Mouse (Mus musculus) neural tube, embryonic 12.5 days (tissue): ENCODE measurements around the gene Exoc3l2. TPM values are rescaled to one million over a fixed set of nuclear protein-coding genes. Genes with fewer than 3 reads are reported as not detected.

Experiments used
- ATAC-seq: fragments of 200-750 bp; cut with Nextera tagmentation; 2 replicates; pipeline ENCODE4 v1.8.0; 2017; ENCODE audit warnings: low read depth, mild to moderate bottlenecking, moderate TSS enrichment, moderate library complexity; ENCODE audit not compliant: low FRiP score
- H3K27ac ChIP-seq: fragments of 300-500 bp; sonication (generic); 2 replicates; pipeline ENCODE4 v1.5.1; 2016
- H3K27me3 ChIP-seq: fragments of 300-500 bp; sonication (generic); replicated peaks from 2 replicates; pipeline ENCODE4 v1.6.1; 2016; ENCODE audit warnings: mild to moderate bottlenecking
- H3K36me3 ChIP-seq: fragments of 300-500 bp; sonication (generic); 2 replicates; pipeline ENCODE4 v1.6.1; 2016; ENCODE audit warnings: mild to moderate bottlenecking
- H3K4me1 ChIP-seq: fragments of 300-500 bp; sonication (generic); 2 replicates; pipeline ENCODE4 v1.6.1; 2016
- H3K4me2 ChIP-seq: fragments of 300-500 bp; sonication (generic); replicated peaks from 2 replicates; pipeline ENCODE4 v1.6.1; 2016; ENCODE audit warnings: mild to moderate bottlenecking
- H3K4me3 ChIP-seq: fragments of 300-500 bp; sonication (generic); 2 replicates; pipeline ENCODE4 v1.5.1; 2016
- H3K9ac ChIP-seq: fragments of 300-500 bp; sonication (generic); 2 replicates; pipeline ENCODE4 v1.6.1; 2016; ENCODE audit warnings: mild to moderate bottlenecking
- H3K9me3 ChIP-seq: fragments of 300-500 bp; sonication (generic); 2 replicates; pipeline ENCODE4 v1.6.1; 2016; ENCODE audit warnings: mild to moderate bottlenecking
- WGBS: fragments of 180-500 bp; shearing (Covaris S2); methylation state at CpG from one replicate; pipeline ENCODE4 v1.1.7; 2016; 5-methylcytosine and 5-hydroxymethylcytosine counted together
- polyA plus RNA-seq: library from polyadenylated mRNA; unstranded; fragments of >200 nt; fragmentation: Nextera tagmentation; extraction: Ambion mirVana; gene quantifications from 2 replicates; pipeline ENCODE4 v1.2.1, GENCODE M21; 2016

The Exoc3l2 gene
- polyA plus RNA-seq, 1 experiment from 2014 or later = 1.6 TPM

DNA sequence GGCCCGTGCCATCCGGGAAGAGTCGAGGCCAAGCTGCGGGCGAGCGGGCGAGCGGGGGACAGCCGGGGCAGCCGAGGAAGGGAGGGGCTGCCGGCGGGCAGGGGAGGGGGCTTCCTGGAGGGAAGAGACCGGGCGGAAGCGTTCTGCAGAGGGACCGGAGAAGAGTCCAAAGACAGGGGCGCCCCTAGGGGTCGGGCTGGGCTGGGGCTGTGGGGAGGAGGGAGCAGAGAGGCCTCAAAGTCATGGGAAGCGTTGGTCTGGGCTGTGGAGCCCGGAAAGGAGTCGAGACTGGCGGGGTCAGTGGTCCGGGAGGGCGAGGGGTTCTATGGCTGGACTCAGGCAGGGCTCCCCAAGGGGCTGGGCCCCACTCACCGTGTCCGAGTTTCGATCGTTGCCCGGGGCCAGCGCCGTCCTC lies 5.1 kb upstream of the Exoc3l2 start:
- ATAC-seq = peak; percentile 82
- H3K9me3 ChIP-seq = no peaks in the 10 kb centered on the region
- peak overlapping the region; percentile 96 for H3K4me2 ChIP-seq
- peak overlapping the region; percentile 92 for H3K9ac ChIP-seq
- peaks cover 6% of the 10 kb centered on the region; the same call in 1 of the 2 replicates for H3K36me3 ChIP-seq
- peaks cover 26% of the 10 kb centered on the region for H3K4me1 ChIP-seq
- peak overlapping the region; percentile 74 for H3K27ac ChIP-seq
- H3K27me3 ChIP-seq = 0 out of 2 replicates have a peak, but pooled peaks cover 6% of the 10 kb centered on the region
- peak overlapping the region; percentile 96 for H3K4me3 ChIP-seq
- WGBS = under 1% methylated on average over 31 of the region's 31 CpGs

DNA sequence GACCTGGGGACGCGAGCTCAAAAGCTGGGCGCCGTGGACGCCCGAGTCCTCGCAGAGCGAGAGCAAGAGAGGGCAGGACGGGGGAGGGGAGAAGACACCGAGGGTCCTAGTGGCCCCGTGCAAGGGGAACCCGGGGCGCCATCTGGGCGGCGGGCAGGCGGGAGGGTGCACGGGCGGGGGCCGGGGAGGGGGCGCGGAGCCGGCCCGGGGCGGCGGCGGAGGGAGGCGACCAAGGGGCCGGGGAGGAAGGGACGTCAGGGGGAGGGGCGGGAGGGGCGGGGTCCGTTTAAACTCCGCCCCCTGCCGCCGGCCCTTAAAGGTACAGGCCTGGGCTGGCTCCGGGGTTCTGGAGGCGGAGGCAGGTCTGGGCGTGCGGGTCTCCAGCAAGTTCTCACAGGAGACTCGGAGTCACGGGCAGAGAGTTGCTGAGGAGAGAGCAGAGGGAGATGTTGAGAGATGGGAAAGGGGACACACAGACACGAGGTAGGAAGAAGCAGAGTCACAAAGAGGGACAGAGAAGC lies 4.5 kb upstream of the Exoc3l2 start, which contains the start of gene Mark4:
TSS of gene Mark4 (minus strand) at position 231 of the 521 bp plus-strand sequence.
- Histone ChIP-seq H3K36me3 (peaks cover 6% of the 10 kb centered on the region; the same call in 1 of the 2 replicates), H3K4me2 (peak within 1 kb of the TSS; percentile 96), H3K27me3 (0 out of 2 replicates have a peak, but pooled peaks cover 6% of the 10 kb centered on the region), H3K27ac (peak within 1 kb of the TSS; percentile 74), H3K4me1 (peaks cover 26% of the 10 kb centered on the region), H3K9ac (peak within 1 kb of the TSS; percentile 92), H3K9me3 (no peaks in the 10 kb centered on the region), H3K4me3 (peak within 1 kb of the TSS; percentile 96)
- WGBS = 2% methylated on average over 23 of the region's 42 CpGs
- ATAC-seq = peak; percentile 86

DNA sequence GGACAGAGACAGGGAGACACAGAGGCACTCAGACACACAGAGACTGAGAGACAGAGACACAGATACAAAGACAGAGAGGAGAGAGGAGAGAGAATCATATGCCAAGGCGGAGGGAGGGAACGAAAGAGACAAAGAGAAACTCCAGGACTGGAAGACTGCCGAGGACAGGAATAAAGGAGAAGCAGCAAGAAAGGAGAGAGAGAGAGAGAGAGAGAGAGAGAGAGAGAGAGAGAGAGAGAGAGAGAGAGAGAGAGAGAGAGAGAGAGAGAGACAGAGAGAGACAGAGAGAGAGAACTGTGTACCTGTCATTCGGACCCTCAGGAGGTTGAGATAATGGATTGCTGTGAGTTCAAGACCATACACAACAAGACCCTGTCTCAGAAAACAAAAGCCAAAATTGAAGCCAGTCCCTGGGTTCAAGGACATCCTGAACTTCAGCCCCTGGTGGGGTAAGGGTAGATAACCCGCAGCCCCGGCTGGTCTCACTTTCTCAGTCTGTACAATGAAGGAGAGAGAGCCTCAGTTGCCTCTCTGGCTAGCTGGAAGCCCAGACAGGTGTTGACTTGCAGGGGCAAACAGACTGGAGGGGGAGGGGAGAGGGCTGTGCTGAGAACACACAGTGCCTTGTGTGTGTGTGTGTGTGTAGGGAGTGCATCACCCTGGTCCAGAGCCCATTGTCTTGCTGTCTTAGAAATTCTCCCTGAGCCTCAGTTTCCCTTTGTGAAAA lies 3.8 kb upstream of the Exoc3l2 start:
- 27% methylated on average over 6 of the region's 6 CpGs for WGBS
- H3K4me3 ChIP-seq = peak overlapping the region; percentile 96
- H3K27me3 ChIP-seq = 0 out of 2 replicates have a peak, but pooled peaks cover 7% of the 10 kb centered on the region
- H3K36me3 ChIP-seq = peaks cover 6% of the 10 kb centered on the region; the same call in 1 of the 2 replicates
- H3K4me1 ChIP-seq = peaks cover 26% of the 10 kb centered on the region
- peak overlapping the region; percentile 74; the same call in 1 of the 2 replicates for H3K27ac ChIP-seq
- ATAC-seq = no peak
- H3K9me3 ChIP-seq = no peaks in the 10 kb centered on the region
- peak overlapping the region; percentile 96 for H3K4me2 ChIP-seq
- H3K9ac ChIP-seq = peak overlapping the region; percentile 92

GRCm38 (mm10) chr7:19460500-19460899 lies 2.6 kb upstream of the Exoc3l2 start:
- Histone ChIP-seq H3K4me3 (no peak overlapping the region), H3K9me3 (no peaks in the 10 kb centered on the region), H3K27me3 (peaks cover 13% of the 10 kb centered on the region; the same call in 1 of the 2 replicates), H3K27ac (no peak overlapping the region), H3K4me1 (peaks cover 26% of the 10 kb centered on the region), H3K36me3 (peaks cover 6% of the 10 kb centered on the region; the same call in 1 of the 2 replicates), H3K9ac (no peak overlapping the region), H3K4me2 (no peak overlapping the region)
- WGBS = 88% methylated on average over 1 of the region's 1 CpGs
- ATAC-seq = no peak

- Histone ChIP-seq H3K9me3 (no peaks in the 10 kb centered on the region), H3K27me3 (peaks cover 13% of the 10 kb centered on the region), H3K27ac (no peak overlapping the region), H3K4me2 (no peak overlapping the region), H3K36me3 (no peaks in the 10 kb centered on the region), H3K4me1 (peaks cover 20% of the 10 kb centered on the region), H3K9ac (no peak overlapping the region), H3K4me3 (no peak overlapping the region)
- no peak for ATAC-seq
- WGBS = 12% methylated on average over 6 of the region's 6 CpGs
These were observed 1.6 kb upstream of the Exoc3l2 start for GRCm38 (mm10) chr7:19461488-19461887.

DNA sequence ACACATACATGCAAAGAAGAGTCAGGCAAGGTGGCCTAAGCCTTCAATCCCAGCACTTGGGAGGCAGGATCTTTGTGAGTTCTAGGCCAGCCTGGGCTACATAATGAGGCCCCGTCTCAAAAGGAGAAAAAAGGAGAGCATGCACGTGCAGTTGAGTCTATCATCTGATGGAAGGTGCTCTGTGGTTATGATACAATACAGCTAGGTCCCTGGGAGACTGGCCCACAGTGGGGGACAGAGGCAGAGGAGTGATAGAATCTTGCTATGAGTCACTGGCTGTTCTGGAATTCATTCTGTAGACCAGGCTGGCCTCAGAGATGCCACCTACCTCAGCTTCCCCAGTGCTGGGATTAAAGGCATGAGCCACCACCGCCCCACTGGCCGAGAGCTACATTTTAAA lies 688 bp upstream of the Exoc3l2 start:
- H3K4me1 ChIP-seq = peaks cover 10% of the 10 kb centered on the region
- H3K4me2 ChIP-seq = no peak overlapping the region
- H3K27ac ChIP-seq = no peak overlapping the region
- peaks cover 20% of the 10 kb centered on the region for H3K27me3 ChIP-seq
- H3K9ac ChIP-seq = no peak overlapping the region
- no peaks in the 10 kb centered on the region for H3K9me3 ChIP-seq
- 53% methylated on average over 4 of the region's 4 CpGs for WGBS
- no peak overlapping the region for H3K4me3 ChIP-seq
- ATAC-seq = no peak
- no peaks in the 10 kb centered on the region for H3K36me3 ChIP-seq

DNA sequence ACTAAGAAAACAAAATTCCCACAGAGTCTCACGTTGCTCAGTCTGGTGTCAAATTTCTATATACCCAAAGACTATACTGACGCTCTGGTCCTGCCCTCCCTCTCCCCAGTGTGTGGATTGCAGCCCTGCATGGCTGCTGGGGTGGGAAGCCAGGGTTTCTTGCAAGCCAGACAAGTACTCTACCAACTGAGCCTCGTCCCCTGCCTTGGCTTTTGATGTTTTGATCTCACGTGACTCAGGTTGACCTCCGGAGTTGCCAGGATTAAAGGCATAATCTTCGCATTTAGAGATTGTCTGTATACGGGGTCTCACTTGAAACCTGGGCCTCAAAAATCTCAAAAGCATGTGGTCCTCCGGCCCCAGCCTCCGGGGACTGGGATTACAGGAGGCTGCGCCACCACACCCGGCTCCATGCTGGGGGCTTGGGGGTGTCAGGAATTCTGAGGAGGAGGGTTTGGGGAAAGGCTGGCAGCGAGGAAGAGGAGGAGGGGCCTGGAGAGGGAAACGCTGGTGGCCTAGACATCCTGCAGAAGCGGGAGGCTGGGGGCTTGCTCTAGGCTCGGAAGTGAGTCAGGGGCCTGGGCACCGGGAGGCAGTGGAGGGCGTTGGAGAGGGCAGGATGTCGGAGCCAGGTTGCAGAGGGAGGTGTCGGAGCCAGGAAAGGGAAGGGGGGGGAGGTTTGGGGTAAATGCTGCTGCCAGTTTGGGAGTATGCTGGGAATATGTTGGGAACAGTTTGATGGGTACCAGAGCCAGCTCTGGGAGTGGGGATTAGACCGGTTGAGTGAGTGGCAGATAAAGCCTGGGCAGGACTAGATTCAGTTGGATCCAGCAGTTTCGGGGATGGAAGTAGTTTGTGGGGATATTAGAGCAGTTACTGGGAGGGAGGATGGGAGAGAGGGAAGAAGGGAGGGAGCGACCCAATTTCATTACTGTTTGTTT lies 1.5 kb downstream of the Exoc3l2 start:
- Histone ChIP-seq H3K9me3 (no peaks in the 10 kb centered on the region), H3K9ac (no peak overlapping the region), H3K27me3 (peaks cover 37% of the 10 kb centered on the region), H3K4me2 (peak overlapping the region; percentile 19; the same call in 1 of the 2 replicates), H3K36me3 (no peaks in the 10 kb centered on the region), H3K4me1 (peaks cover under 1% of the 10 kb centered on the region; the same call in 1 of the 2 replicates), H3K27ac (no peak overlapping the region), H3K4me3 (no peak overlapping the region)
- WGBS = 10% methylated on average over 22 of the region's 22 CpGs
- no peak for ATAC-seq

- Histone ChIP-seq H3K4me1 (no peaks in the 10 kb centered on the region), H3K9me3 (no peaks in the 10 kb centered on the region), H3K4me2 (no peak overlapping the region), H3K36me3 (no peaks in the 10 kb centered on the region), H3K27ac (no peak overlapping the region), H3K9ac (no peak overlapping the region), H3K27me3 (peaks cover 54% of the 10 kb centered on the region), H3K4me3 (no peak overlapping the region)
- WGBS = 69% methylated on average over 5 of the region's 5 CpGs
- no peak for ATAC-seq
These were observed 3.5 kb downstream of the Exoc3l2 start for GRCm38 (mm10) chr7:19466602-19467145.

DNA sequence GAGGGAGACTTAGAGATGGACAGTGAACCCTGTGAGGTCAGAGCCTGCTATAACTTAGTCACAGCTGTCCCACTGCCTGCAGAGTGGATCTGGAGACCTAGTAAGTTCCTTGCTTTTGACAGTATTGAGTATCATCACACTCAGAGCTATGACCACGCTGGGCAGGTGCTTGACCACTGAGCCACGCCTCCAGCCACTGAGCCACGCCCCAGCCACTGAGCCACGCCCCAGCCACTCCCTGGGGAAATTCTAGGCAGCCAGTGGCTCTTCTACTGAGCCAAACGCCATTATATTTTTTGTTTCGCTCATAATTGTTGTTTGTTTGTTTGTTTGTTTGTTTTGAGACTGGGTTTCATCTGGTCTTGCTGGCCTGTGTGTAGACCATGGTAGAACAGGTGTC lies 4.5 kb downstream of the Exoc3l2 start:
- Histone ChIP-seq H3K4me3 (no peak overlapping the region), H3K4me2 (no peak overlapping the region), H3K9me3 (no peaks in the 10 kb centered on the region), H3K9ac (no peak overlapping the region), H3K36me3 (no peaks in the 10 kb centered on the region), H3K27ac (no peak overlapping the region), H3K27me3 (peaks cover 62% of the 10 kb centered on the region), H3K4me1 (no peaks in the 10 kb centered on the region)
- ATAC-seq = no peak
- WGBS = 43% methylated on average over 6 of the region's 6 CpGs

GRCm38 (mm10) chr7:19468279-19468678 lies 5.1 kb downstream of the Exoc3l2 start:
- Histone ChIP-seq H3K27ac (no peak overlapping the region), H3K4me1 (no peaks in the 10 kb centered on the region), H3K27me3 (peaks cover 64% of the 10 kb centered on the region), H3K4me3 (no peak overlapping the region), H3K4me2 (no peak overlapping the region), H3K36me3 (no peaks in the 10 kb centered on the region), H3K9me3 (no peaks in the 10 kb centered on the region), H3K9ac (no peak overlapping the region)
- ATAC-seq = no peak
- WGBS = 79% methylated on average over 12 of the region's 12 CpGs

DNA sequence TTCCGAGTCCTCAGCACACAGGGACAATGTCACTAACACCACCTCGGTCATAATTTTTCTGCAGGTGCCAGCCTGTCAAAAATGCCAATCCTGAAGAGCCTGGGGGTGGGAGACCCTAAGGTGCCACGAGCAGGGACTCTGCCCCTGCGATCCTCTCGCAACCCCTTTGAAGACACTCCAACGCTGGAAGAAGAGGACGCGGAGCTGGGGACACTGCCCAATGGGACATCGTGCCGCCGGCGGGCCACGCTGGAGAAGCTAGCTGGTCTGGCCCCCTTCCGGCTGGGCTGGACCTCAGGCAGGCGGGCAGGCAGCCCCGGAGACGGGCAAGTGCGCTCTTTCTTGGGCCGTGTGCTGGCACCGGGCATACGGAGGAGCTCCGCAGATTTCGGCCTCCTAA lies 6.3 kb downstream of the Exoc3l2 start:
- Histone ChIP-seq H3K9ac (no peak overlapping the region), H3K36me3 (no peaks in the 10 kb centered on the region), H3K4me2 (no peak overlapping the region), H3K27ac (no peak overlapping the region), H3K4me1 (peaks cover 6% of the 10 kb centered on the region; the same call in 1 of the 2 replicates), H3K9me3 (no peaks in the 10 kb centered on the region), H3K4me3 (no peak overlapping the region), H3K27me3 (peaks cover 72% of the 10 kb centered on the region)
- ATAC-seq = no peak
- WGBS = 22% methylated on average over 23 of the region's 23 CpGs
